Mouse (Mus musculus) heart, embryonic 15.5 days (tissue): ENCODE data around the gene Lgals3bp. TPM values are rescaled to one million over a fixed set of nuclear protein-coding genes. Genes with fewer than 3 reads are reported as not detected.
A peak's percentile ranks its signal among the peaks of the same experiment; 100 is the strongest.

Source experiments
- ATAC-seq: fragments of 200-750 bp; cut with Nextera tagmentation; replicated peaks from 2 replicates; pipeline ENCODE4 v1.8.0; 2017; ENCODE audit warnings: low read depth, moderate TSS enrichment; ENCODE audit not compliant: insufficient number of reproducible peaks, insufficient read depth, low FRiP score
- H3K27ac ChIP-seq: fragments of 300-500 bp; sonication (generic); 2 replicates; pipeline ENCODE4 v1.5.1; 2015; ENCODE audit warnings: mild to moderate bottlenecking, inconsistent platforms
- H3K27me3 ChIP-seq: fragments of 300-500 bp; sonication (generic); 2 replicates; pipeline ENCODE4 v1.6.1; 2015; ENCODE audit warnings: inconsistent platforms
- H3K36me3 ChIP-seq: fragments of 300-500 bp; sonication (generic); 2 replicates; pipeline ENCODE4 v1.6.1; 2015; ENCODE audit warnings: mild to moderate bottlenecking, inconsistent platforms
- H3K4me1 ChIP-seq: fragments of 300-500 bp; sonication (generic); replicated peaks from 2 replicates; pipeline ENCODE4 v1.6.1; 2015; ENCODE audit warnings: inconsistent platforms
- H3K4me2 ChIP-seq: fragments of 300-500 bp; sonication (generic); 2 replicates; pipeline ENCODE4 v1.6.1; 2015; ENCODE audit warnings: inconsistent platforms, mild to moderate bottlenecking, moderate library complexity
- H3K4me3 ChIP-seq: fragments of 300-500 bp; sonication (generic); 2 replicates; pipeline ENCODE4 v1.5.1; 2015; ENCODE audit warnings: mild to moderate bottlenecking, inconsistent platforms
- H3K9ac ChIP-seq: fragments of 300-500 bp; sonication (generic); 2 replicates; pipeline ENCODE4 v1.6.1; 2015; ENCODE audit warnings: mild to moderate bottlenecking, inconsistent platforms
- H3K9me3 ChIP-seq: fragments of 300-500 bp; sonication (generic); replicated peaks from 2 replicates; pipeline ENCODE4 v1.6.1; 2016; ENCODE audit warnings: inconsistent platforms
- WGBS: fragments of 180-500 bp; shearing (Covaris S2); methylation state at CpG from one replicate; pipeline ENCODE4 v1.1.7; 2015; ENCODE audit warnings: mixed read lengths; 5-methylcytosine and 5-hydroxymethylcytosine counted together
- polyA plus RNA-seq: library from polyadenylated mRNA; unstranded; fragments of >200 nt; fragmentation: Nextera tagmentation; extraction: Ambion mirVana; gene quantifications from 2 replicates; pipeline ENCODE4 v1.2.1, GENCODE M21; 2015

Gene Lgals3bp
- polyA plus RNA-seq, 1 experiment from 2014 or later = 9.6 TPM

GRCm38 (mm10) chr11:118372641-118373040, 29.3 kb downstream of the Lgals3bp start:
- Histone ChIP-seq H3K4me2 (no peak overlapping the region), H3K4me3 (no peak overlapping the region), H3K4me1 (0 out of 2 replicates have a peak, but pooled peaks cover 7% of the 10 kb centered on the region), H3K9me3 (no peaks in the 10 kb centered on the region), H3K9ac (no peak overlapping the region), H3K27me3 (no peaks in the 10 kb centered on the region), H3K27ac (no peak overlapping the region), H3K36me3 (no peaks in the 10 kb centered on the region)
- ATAC-seq = no peak
- WGBS = 54% methylated on average over 7 of the region's 7 CpGs

- no peaks in the 10 kb centered on the region for H3K27me3 ChIP-seq
- H3K27ac ChIP-seq = no peak overlapping the region
- no peaks in the 10 kb centered on the region for H3K9me3 ChIP-seq
- 0 out of 2 replicates have a peak, but pooled peaks cover 7% of the 10 kb centered on the region for H3K4me1 ChIP-seq
- WGBS = 81% methylated on average over 7 of the region's 7 CpGs
- no peak overlapping the region for H3K4me3 ChIP-seq
- H3K9ac ChIP-seq = no peak overlapping the region
- ATAC-seq = no peak
- H3K36me3 ChIP-seq = no peaks in the 10 kb centered on the region
- H3K4me2 ChIP-seq = no peak overlapping the region
Measured at GRCm38 (mm10) chr11:118371876-118372275, 30.0 kb downstream of the Lgals3bp start.

- ATAC-seq = no peak
- H3K4me1 ChIP-seq = peaks cover 7% of the 10 kb centered on the region
Measured at GRCm38 (mm10) chr11:118369657-118370056, 32.2 kb downstream of the Lgals3bp start.

GRCm38 (mm10) chr11:118369251-118369650, 32.6 kb downstream of the Lgals3bp start:
- H3K27me3 ChIP-seq = no peaks in the 10 kb centered on the region
- no peak overlapping the region for H3K4me2 ChIP-seq
- H3K4me3 ChIP-seq = no peak overlapping the region
- H3K9me3 ChIP-seq = no peaks in the 10 kb centered on the region
- no peak for ATAC-seq
- H3K4me1 ChIP-seq = peaks cover 7% of the 10 kb centered on the region
- H3K9ac ChIP-seq = no peak overlapping the region
- H3K36me3 ChIP-seq = no peaks in the 10 kb centered on the region
- no peak overlapping the region for H3K27ac ChIP-seq
- WGBS = 69% methylated on average over 5 of the region's 5 CpGs

More at GRCm38 (mm10) chr11:118369657-118370056, 32.2 kb downstream of the Lgals3bp start:
- H3K4me3 ChIP-seq = no peak overlapping the region
- H3K36me3 ChIP-seq = no peaks in the 10 kb centered on the region
- H3K4me2 ChIP-seq = no peak overlapping the region
- H3K27ac ChIP-seq = no peak overlapping the region
- H3K27me3 ChIP-seq = no peaks in the 10 kb centered on the region
- H3K9me3 ChIP-seq = no peaks in the 10 kb centered on the region
- 72% methylated on average over 8 of the region's 8 CpGs for WGBS
- no peak overlapping the region for H3K9ac ChIP-seq

GRCm38 (mm10) chr11:118368330-118368729, 33.6 kb downstream of the Lgals3bp start:
- Histone ChIP-seq H3K9me3 (no peaks in the 10 kb centered on the region), H3K4me1 (peaks cover 15% of the 10 kb centered on the region), H3K27me3 (no peaks in the 10 kb centered on the region), H3K9ac (no peak overlapping the region), H3K27ac (no peak overlapping the region), H3K4me3 (no peak overlapping the region), H3K4me2 (no peak overlapping the region), H3K36me3 (no peaks in the 10 kb centered on the region)
- WGBS = 61% methylated on average over 3 of the region's 3 CpGs
- ATAC-seq = no peak

GRCm38 (mm10) chr11:118366559-118366958, 35.3 kb downstream of the Lgals3bp start:
- Histone ChIP-seq H3K27me3 (no peaks in the 10 kb centered on the region), H3K4me1 (peaks cover 28% of the 10 kb centered on the region), H3K9me3 (no peaks in the 10 kb centered on the region), H3K4me3 (no peak overlapping the region), H3K27ac (no peak overlapping the region), H3K9ac (no peak overlapping the region), H3K36me3 (no peaks in the 10 kb centered on the region), H3K4me2 (no peak overlapping the region)
- 62% methylated on average over 8 of the region's 8 CpGs for WGBS
- no peak for ATAC-seq

GRCm38 (mm10) chr11:118366108-118366507, 35.8 kb downstream of the Lgals3bp start:
- H3K27ac ChIP-seq = no peak overlapping the region
- ATAC-seq = no peak
- WGBS = 38% methylated on average over 3 of the region's 3 CpGs
- no peaks in the 10 kb centered on the region for H3K9me3 ChIP-seq
- peaks cover 29% of the 10 kb centered on the region for H3K4me1 ChIP-seq
- H3K4me3 ChIP-seq = no peak overlapping the region
- H3K36me3 ChIP-seq = no peaks in the 10 kb centered on the region
- H3K27me3 ChIP-seq = no peaks in the 10 kb centered on the region
- H3K9ac ChIP-seq = no peak overlapping the region
- H3K4me2 ChIP-seq = no peak overlapping the region

GRCm38 (mm10) chr11:118365171-118365570, 36.7 kb downstream of the Lgals3bp start:
- Histone ChIP-seq H3K4me1 (peaks cover 38% of the 10 kb centered on the region), H3K27ac (peak overlapping the region; percentile 65)

GRCm38 (mm10) chr11:118364021-118364420, 37.9 kb downstream of the Lgals3bp start:
- no peak overlapping the region for H3K27ac ChIP-seq
- ATAC-seq = no peak
- 68% methylated on average over 4 of the region's 4 CpGs for WGBS
- H3K9ac ChIP-seq = 0 out of 2 replicates have a peak overlapping the region, but pooled peaks have one; percentile 5
- H3K4me1 ChIP-seq = peaks cover 38% of the 10 kb centered on the region
- no peaks in the 10 kb centered on the region for H3K27me3 ChIP-seq
- no peak overlapping the region for H3K4me3 ChIP-seq
- no peaks in the 10 kb centered on the region for H3K9me3 ChIP-seq
- no peaks in the 10 kb centered on the region for H3K36me3 ChIP-seq
- H3K4me2 ChIP-seq = no peak overlapping the region

More at GRCm38 (mm10) chr11:118365171-118365570, 36.7 kb downstream of the Lgals3bp start:
- H3K9me3 ChIP-seq = no peaks in the 10 kb centered on the region
- 0 out of 2 replicates have a peak, but pooled peaks have one; percentile 25 for ATAC-seq
- H3K27me3 ChIP-seq = no peaks in the 10 kb centered on the region
- H3K4me2 ChIP-seq = no peak overlapping the region
- no peak overlapping the region for H3K9ac ChIP-seq
- H3K4me3 ChIP-seq = no peak overlapping the region
- WGBS = 47% methylated on average over 7 of the region's 7 CpGs
- H3K36me3 ChIP-seq = no peaks in the 10 kb centered on the region

- peak; percentile 71 for ATAC-seq
- Histone ChIP-seq H3K9me3 (no peaks in the 10 kb centered on the region), H3K4me2 (peak overlapping the region; percentile 41), H3K4me3 (no peak overlapping the region), H3K36me3 (no peaks in the 10 kb centered on the region), H3K27ac (peak overlapping the region; percentile 79), H3K27me3 (no peaks in the 10 kb centered on the region), H3K9ac (peak overlapping the region; percentile 5; the same call in 1 of the 2 replicates), H3K4me1 (peaks cover 38% of the 10 kb centered on the region)
- 2% methylated on average over 8 of the region's 8 CpGs for WGBS
Measured at GRCm38 (mm10) chr11:118362971-118363518, 38.8 kb downstream of the Lgals3bp start.

GRCm38 (mm10) chr11:118362501-118362900, 39.4 kb downstream of the Lgals3bp start:
- H3K27me3 ChIP-seq = no peaks in the 10 kb centered on the region
- ATAC-seq = no peak
- no peaks in the 10 kb centered on the region for H3K36me3 ChIP-seq
- no peaks in the 10 kb centered on the region for H3K9me3 ChIP-seq
- WGBS = 50% methylated on average over 1 of the region's 1 CpGs
- H3K4me3 ChIP-seq = no peak overlapping the region
- H3K9ac ChIP-seq = no peak overlapping the region
- peak overlapping the region; percentile 79 for H3K27ac ChIP-seq
- H3K4me2 ChIP-seq = no peak overlapping the region; the same call in 1 of the 2 replicates
- peaks cover 38% of the 10 kb centered on the region for H3K4me1 ChIP-seq

- Histone ChIP-seq H3K4me2 (no peak overlapping the region), H3K27ac (peak overlapping the region; percentile 45), H3K27me3 (no peaks in the 10 kb centered on the region), H3K4me1 (peaks cover 44% of the 10 kb centered on the region), H3K4me3 (no peak overlapping the region), H3K9ac (no peak overlapping the region), H3K36me3 (no peaks in the 10 kb centered on the region), H3K9me3 (no peaks in the 10 kb centered on the region)
- ATAC-seq = no peak
- WGBS = 43% methylated on average over 10 of the region's 10 CpGs
Measured at GRCm38 (mm10) chr11:118360907-118361341, 41.0 kb downstream of the Lgals3bp start.
